Mouse (Mus musculus) neural tube, embryonic 13.5 days (tissue): Measurements from ENCODE around the gene Fam219a. TPM values are rescaled to one million over a fixed set of nuclear protein-coding genes. Genes with fewer than 3 reads are reported as not detected.

ENCODE experiments used
- ATAC-seq: fragments of 200-750 bp; cut with Nextera tagmentation; 2 replicates; pipeline ENCODE4 v1.8.0; 2017; ENCODE audit warnings: low read depth, mild to moderate bottlenecking, moderate TSS enrichment, moderate library complexity
- H3K27ac ChIP-seq: fragments of 300-500 bp; sonication (generic); replicated peaks from 2 replicates; pipeline ENCODE4 v1.5.1; 2015; ENCODE audit warnings: moderate library complexity, mild to moderate bottlenecking, inconsistent platforms
- H3K27me3 ChIP-seq: fragments of 300-500 bp; sonication (generic); 2 replicates; pipeline ENCODE4 v1.6.1; 2015; ENCODE audit warnings: mild to moderate bottlenecking, inconsistent platforms
- H3K36me3 ChIP-seq: fragments of 300-500 bp; sonication (generic); 2 replicates; pipeline ENCODE4 v1.6.1; 2015; ENCODE audit warnings: mild to moderate bottlenecking, inconsistent platforms
- H3K4me1 ChIP-seq: fragments of 300-500 bp; sonication (generic); replicated peaks from 2 replicates; pipeline ENCODE4 v1.6.1; 2015; ENCODE audit warnings: inconsistent platforms
- H3K4me2 ChIP-seq: fragments of 300-500 bp; sonication (generic); 2 replicates; pipeline ENCODE4 v1.6.1; 2015; ENCODE audit warnings: inconsistent platforms, mild to moderate bottlenecking, moderate library complexity
- H3K4me3 ChIP-seq: fragments of 300-500 bp; sonication (generic); 2 replicates; pipeline ENCODE4 v1.5.1; 2015; ENCODE audit warnings: mild to moderate bottlenecking, inconsistent platforms
- H3K9ac ChIP-seq: fragments of 300-500 bp; sonication (generic); 2 replicates; pipeline ENCODE4 v1.6.1; 2015; ENCODE audit warnings: moderate library complexity, mild to moderate bottlenecking, inconsistent platforms
- H3K9me3 ChIP-seq: fragments of 300-500 bp; sonication (generic); 2 replicates; pipeline ENCODE4 v1.6.1; 2016; ENCODE audit warnings: inconsistent platforms
- WGBS: fragments of 180-500 bp; shearing (Covaris S2); methylation state at CpG from one replicate; pipeline ENCODE4 v1.1.7; 2015; 5-methylcytosine and 5-hydroxymethylcytosine counted together
- polyA plus RNA-seq: library from polyadenylated mRNA; unstranded; fragments of >200 nt; fragmentation: Nextera tagmentation; extraction: Ambion mirVana; gene quantifications from 2 replicates; pipeline ENCODE4 v1.2.1, GENCODE M21; 2015

Gene Fam219a
- polyA plus RNA-seq, 1 experiment from 2014 or later, result 18.8 TPM

GRCm38 (mm10) chr4:41545985-41546384, 23.4 kb downstream of the Fam219a start:
- Histone ChIP-seq H3K9me3 (no peaks in the 10 kb centered on the region), H3K4me1 (peaks cover 40% of the 10 kb centered on the region), H3K4me2 (no peak overlapping the region), H3K4me3 (no peak overlapping the region), H3K27me3 (no peaks in the 10 kb centered on the region), H3K27ac (no peak overlapping the region), H3K36me3 (no peaks in the 10 kb centered on the region), H3K9ac (no peak overlapping the region)
- ATAC-seq, result peak; percentile 37; the same call in 1 of the 2 replicates
- 18% methylated on average over 8 of the region's 8 CpGs for WGBS

- no peak for ATAC-seq
- Histone ChIP-seq H3K4me2 (no peak overlapping the region), H3K4me3 (no peak overlapping the region), H3K4me1 (peaks cover 39% of the 10 kb centered on the region), H3K36me3 (no peaks in the 10 kb centered on the region), H3K27me3 (no peaks in the 10 kb centered on the region), H3K9me3 (no peaks in the 10 kb centered on the region), H3K27ac (peak overlapping the region; percentile 64; the same call in 1 of the 2 replicates), H3K9ac (no peak overlapping the region)
- WGBS, result 70% methylated on average over 8 of the region's 8 CpGs
Measured at GRCm38 (mm10) chr4:41542136-41542535, 27.2 kb downstream of the Fam219a start.

- Histone ChIP-seq H3K27ac (no peak overlapping the region), H3K4me1 (peaks cover 33% of the 10 kb centered on the region), H3K4me2 (no peak overlapping the region), H3K4me3 (no peak overlapping the region), H3K9me3 (no peaks in the 10 kb centered on the region), H3K9ac (no peak overlapping the region), H3K36me3 (no peaks in the 10 kb centered on the region), H3K27me3 (no peaks in the 10 kb centered on the region)
- WGBS, result 77% methylated on average over 5 of the region's 5 CpGs
- no peak for ATAC-seq
Measured at GRCm38 (mm10) chr4:41534866-41535265, 34.5 kb downstream of the Fam219a start.

GRCm38 (mm10) chr4:41532420-41532819, 36.9 kb downstream of the Fam219a start:
- H3K9me3 ChIP-seq, result no peaks in the 10 kb centered on the region
- ATAC-seq, result no peak
- WGBS, result 38% methylated on average over 6 of the region's 6 CpGs
- peaks cover 52% of the 10 kb centered on the region for H3K4me1 ChIP-seq
- H3K4me2 ChIP-seq, result no peak overlapping the region
- H3K9ac ChIP-seq, result no peak overlapping the region
- no peak overlapping the region for H3K27ac ChIP-seq
- no peak overlapping the region for H3K4me3 ChIP-seq
- no peaks in the 10 kb centered on the region for H3K27me3 ChIP-seq
- no peaks in the 10 kb centered on the region for H3K36me3 ChIP-seq

GRCm38 (mm10) chr4:41527996-41528395, 41.3 kb downstream of the Fam219a start:
- Histone ChIP-seq H3K4me3 (no peak overlapping the region), H3K36me3 (peaks cover 5% of the 10 kb centered on the region; the same call in 1 of the 2 replicates), H3K4me2 (no peak overlapping the region), H3K9ac (peak overlapping the region; percentile 5; the same call in 1 of the 2 replicates), H3K27me3 (no peaks in the 10 kb centered on the region), H3K27ac (peak overlapping the region; percentile 57; the same call in 1 of the 2 replicates), H3K4me1 (peaks cover 61% of the 10 kb centered on the region), H3K9me3 (no peaks in the 10 kb centered on the region)
- 10% methylated on average over 8 of the region's 8 CpGs for WGBS
- peak; percentile 10; the same call in 1 of the 2 replicates for ATAC-seq

- Histone ChIP-seq H3K4me1 (peaks cover 57% of the 10 kb centered on the region), H3K4me2 (peak overlapping the region; percentile 4; the same call in 1 of the 2 replicates), H3K27me3 (no peaks in the 10 kb centered on the region), H3K27ac (peak overlapping the region; percentile 57), H3K9me3 (no peaks in the 10 kb centered on the region), H3K36me3 (peaks cover 10% of the 10 kb centered on the region), H3K9ac (peak overlapping the region; percentile 51), H3K4me3 (no peak overlapping the region)
- 16% methylated on average over 13 of the region's 13 CpGs for WGBS
- ATAC-seq, result no peak
Measured at GRCm38 (mm10) chr4:41527076-41527475, 42.3 kb downstream of the Fam219a start.

GRCm38 (mm10) chr4:41526553-41526952, 42.8 kb downstream of the Fam219a start:
- Histone ChIP-seq H3K9me3 (no peaks in the 10 kb centered on the region), H3K4me1 (peaks cover 52% of the 10 kb centered on the region), H3K27ac (peak overlapping the region; percentile 57; the same call in 1 of the 2 replicates), H3K27me3 (no peaks in the 10 kb centered on the region), H3K4me2 (peak overlapping the region; percentile 4; the same call in 1 of the 2 replicates), H3K4me3 (no peak overlapping the region), H3K36me3 (peaks cover 15% of the 10 kb centered on the region), H3K9ac (peak overlapping the region; percentile 51)
- 22% methylated on average over 7 of the region's 7 CpGs for WGBS
- no peak for ATAC-seq

- Histone ChIP-seq H3K4me1 (peaks cover 36% of the 10 kb centered on the region), H3K9ac (no peak overlapping the region), H3K4me3 (no peak overlapping the region), H3K4me2 (no peak overlapping the region), H3K27ac (no peak overlapping the region), H3K9me3 (no peaks in the 10 kb centered on the region), H3K36me3 (peaks cover 25% of the 10 kb centered on the region), H3K27me3 (no peaks in the 10 kb centered on the region)
- ATAC-seq, result no peak
- 74% methylated on average over 9 of the region's 9 CpGs for WGBS
Measured at GRCm38 (mm10) chr4:41524829-41525228, 44.5 kb downstream of the Fam219a start.

GRCm38 (mm10) chr4:41523839-41524238, 45.5 kb downstream of the Fam219a start:
- Histone ChIP-seq H3K36me3 (peaks cover 35% of the 10 kb centered on the region), H3K4me1 (peaks cover 31% of the 10 kb centered on the region), H3K4me2 (no peak overlapping the region), H3K9ac (no peak overlapping the region), H3K9me3 (no peaks in the 10 kb centered on the region), H3K27me3 (no peaks in the 10 kb centered on the region), H3K27ac (no peak overlapping the region), H3K4me3 (no peak overlapping the region)
- ATAC-seq, result no peak
- 77% methylated on average over 7 of the region's 7 CpGs for whole genome bisulfite sequencing

- no peak for ATAC-seq
Measured at GRCm38 (mm10) chr4:41522788-41523187, 46.5 kb downstream of the Fam219a start.

GRCm38 (mm10) chr4:41522136-41522535, 47.2 kb downstream of the Fam219a start:
- WGBS, result 74% methylated on average over 6 of the region's 6 CpGs
- peaks cover 43% of the 10 kb centered on the region for H3K36me3 ChIP-seq
- no peaks in the 10 kb centered on the region for H3K27me3 ChIP-seq
- no peak overlapping the region for H3K4me3 ChIP-seq
- H3K9me3 ChIP-seq, result no peaks in the 10 kb centered on the region
- ATAC-seq, result no peak
- no peak overlapping the region for H3K9ac ChIP-seq
- H3K4me2 ChIP-seq, result no peak overlapping the region
- H3K4me1 ChIP-seq, result peaks cover 14% of the 10 kb centered on the region
- H3K27ac ChIP-seq, result no peak overlapping the region

More at GRCm38 (mm10) chr4:41522788-41523187, 46.5 kb downstream of the Fam219a start:
- Histone ChIP-seq H3K36me3 (peaks cover 43% of the 10 kb centered on the region), H3K9me3 (no peaks in the 10 kb centered on the region), H3K9ac (no peak overlapping the region), H3K27me3 (no peaks in the 10 kb centered on the region), H3K27ac (no peak overlapping the region), H3K4me1 (peaks cover 21% of the 10 kb centered on the region), H3K4me2 (no peak overlapping the region), H3K4me3 (no peak overlapping the region)
- 61% methylated on average over 5 of the region's 5 CpGs for WGBS

GRCm38 (mm10) chr4:41520641-41521040, 48.7 kb downstream of the Fam219a start:
- Histone ChIP-seq H3K4me2 (no peak overlapping the region), H3K9ac (no peak overlapping the region), H3K27ac (no peak overlapping the region), H3K27me3 (no peaks in the 10 kb centered on the region), H3K4me1 (0 out of 2 replicates have a peak, but pooled peaks cover 3% of the 10 kb centered on the region), H3K36me3 (peaks cover 43% of the 10 kb centered on the region), H3K4me3 (no peak overlapping the region), H3K9me3 (no peaks in the 10 kb centered on the region)
- 41% methylated on average over 14 of the region's 14 CpGs for WGBS
- ATAC-seq, result no peak

- Histone ChIP-seq H3K36me3 (peaks cover 41% of the 10 kb centered on the region), H3K9ac (no peak overlapping the region), H3K27ac (no peak overlapping the region), H3K4me1 (0 out of 2 replicates have a peak, but pooled peaks cover 3% of the 10 kb centered on the region), H3K27me3 (no peaks in the 10 kb centered on the region), H3K4me3 (no peak overlapping the region), H3K4me2 (no peak overlapping the region), H3K9me3 (no peaks in the 10 kb centered on the region)
- no peak for ATAC-seq
- 94% methylated on average over 5 of the region's 5 CpGs for WGBS
Measured at GRCm38 (mm10) chr4:41519195-41519594, 50.1 kb downstream of the Fam219a start.
